Mouse (Mus musculus): ENCODE measurements around the gene Rbms2. TPM values are rescaled to one million over a fixed set of nuclear protein-coding genes. Genes with fewer than 3 reads are reported as not detected.

Gene Rbms2
- polyA plus RNA-seq, 1 experiment from 2014 or later = 19.7 TPM

GRCm38 (mm10) chr10:128212871-128213323, 32.8 kb upstream of the Rbms2 start:
- H3K9me3 ChIP-seq (ENCODE audit: control insufficient read depth, low read length) = no peaks in the 10 kb centered on the region
- H3K4me2 ChIP-seq = peak overlapping the region; percentile 49
- DNase-seq (ENCODE audit: low spot score, missing footprints) = peak; percentile 93
- peaks cover 5% of the 10 kb centered on the region; the same call in 1 of the 2 replicates for H3K4me1 ChIP-seq (ENCODE audit: control insufficient read depth, insufficient read depth, low read length)
- WGBS = 4% methylated on average over 18 of the region's 18 CpGs
- ATAC-seq (ENCODE audit: low FRiP score) = peak; percentile 47
- H3K9ac ChIP-seq (ENCODE audit: low read length) = peak overlapping the region; percentile 41; the same call in 1 of the 2 replicates
- no peak overlapping the region for H3K27ac ChIP-seq (ENCODE audit: low read depth, low read length)
- 0 out of 2 replicates have a peak, but pooled peaks cover 3% of the 10 kb centered on the region for H3K27me3 ChIP-seq (ENCODE audit: control insufficient read depth, insufficient read depth, low read length)
- H3K4me3 ChIP-seq (ENCODE audit: low read depth, low read length) = peak overlapping the region; percentile 23; the same call in 1 of the 2 replicates
- no peaks in the 10 kb centered on the region for H3K36me3 ChIP-seq (ENCODE audit: control insufficient read depth, insufficient read depth, low read length)

GRCm38 (mm10) chr10:128212148-128212547, 32.1 kb upstream of the Rbms2 start:
- H3K4me2 ChIP-seq = peak overlapping the region; percentile 88
- peaks cover 5% of the 10 kb centered on the region; the same call in 1 of the 2 replicates for H3K4me1 ChIP-seq (ENCODE audit: control insufficient read depth, insufficient read depth, low read length)
- ATAC-seq (ENCODE audit: low FRiP score) (no peak), DNase-seq (ENCODE audit: low spot score, missing footprints) (no peak)
- H3K9ac ChIP-seq (ENCODE audit: low read length) = no peak overlapping the region; the same call in 1 of the 2 replicates
- H3K9me3 ChIP-seq (ENCODE audit: control insufficient read depth, low read length) = no peaks in the 10 kb centered on the region
- H3K27me3 ChIP-seq (ENCODE audit: control insufficient read depth, insufficient read depth, low read length) = 0 out of 2 replicates have a peak, but pooled peaks cover 3% of the 10 kb centered on the region
- 49% methylated on average over 6 of the region's 6 CpGs for WGBS
- H3K27ac ChIP-seq (ENCODE audit: low read depth, low read length) = no peak overlapping the region
- peak overlapping the region; percentile 65 for H3K4me3 ChIP-seq (ENCODE audit: low read depth, low read length)
- H3K36me3 ChIP-seq (ENCODE audit: control insufficient read depth, insufficient read depth, low read length) = no peaks in the 10 kb centered on the region; the same call in 1 of the 2 replicates

- peak within 1 kb of the TSS; percentile 88 for H3K4me2 ChIP-seq
- H3K4me3 ChIP-seq (ENCODE audit: low read depth, low read length) = peak within 1 kb of the TSS; percentile 65
- H3K27me3 ChIP-seq (ENCODE audit: control insufficient read depth, insufficient read depth, low read length) = 0 out of 2 replicates have a peak, but pooled peaks cover 3% of the 10 kb centered on the region
- H3K9ac ChIP-seq (ENCODE audit: low read length) = peak within 1 kb of the TSS; percentile 75
- WGBS = under 1% methylated on average over 30 of the region's 30 CpGs
- ATAC-seq (ENCODE audit: low FRiP score) (peak; percentile 97), DNase-seq (ENCODE audit: low spot score, missing footprints) (peak; percentile 97)
- no peaks in the 10 kb centered on the region for H3K9me3 ChIP-seq (ENCODE audit: control insufficient read depth, low read length)
- peaks cover 5% of the 10 kb centered on the region; the same call in 1 of the 2 replicates for H3K4me1 ChIP-seq (ENCODE audit: control insufficient read depth, insufficient read depth, low read length)
- no peak within 1 kb of the TSS for H3K27ac ChIP-seq (ENCODE audit: low read depth, low read length)
- H3K36me3 ChIP-seq (ENCODE audit: control insufficient read depth, insufficient read depth, low read length) = no peaks in the 10 kb centered on the region; the same call in 1 of the 2 replicates
Observed at GRCm38 (mm10) chr10:128211390-128212108, 31.5 kb upstream of the Rbms2 start, which contains the start of gene Spryd4. TSS of gene Spryd4 (minus strand) at chr10:128211807.

DNA sequence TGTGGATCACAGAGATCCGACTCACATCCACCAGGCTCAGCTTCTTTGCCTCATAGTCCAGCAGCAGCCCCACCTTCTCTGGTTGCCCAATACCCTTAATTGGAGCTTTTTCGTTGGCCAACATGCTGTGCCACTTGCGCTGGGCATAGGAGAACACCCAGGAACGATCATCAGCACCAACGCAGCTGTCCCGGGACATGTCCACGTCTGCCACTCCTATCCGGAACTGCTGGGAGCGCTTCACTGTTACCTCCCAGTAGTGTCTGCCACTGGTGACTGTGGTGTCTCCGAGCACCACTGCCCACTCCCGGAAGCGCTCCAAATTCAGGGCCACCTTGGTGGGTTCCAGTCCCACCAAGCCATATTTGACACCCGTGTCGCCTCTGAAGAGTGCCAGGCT, 30.9 kb upstream of the Rbms2 start:
- Histone ChIP-seq H3K4me3 (ENCODE audit: low read depth, low read length) (peak overlapping the region; percentile 65), H3K9me3 (ENCODE audit: control insufficient read depth, low read length) (no peaks in the 10 kb centered on the region), H3K27me3 (ENCODE audit: control insufficient read depth, insufficient read depth, low read length) (0 out of 2 replicates have a peak, but pooled peaks cover 3% of the 10 kb centered on the region), H3K9ac (ENCODE audit: low read length) (peak overlapping the region; percentile 75), H3K36me3 (ENCODE audit: control insufficient read depth, insufficient read depth, low read length) (no peaks in the 10 kb centered on the region; the same call in 1 of the 2 replicates), H3K27ac (ENCODE audit: low read depth, low read length) (no peak overlapping the region), H3K4me1 (ENCODE audit: control insufficient read depth, insufficient read depth, low read length) (peaks cover 5% of the 10 kb centered on the region; the same call in 1 of the 2 replicates), H3K4me2 (peak overlapping the region; percentile 88)
- 33% methylated on average over 14 of the region's 14 CpGs for WGBS
- ATAC-seq (ENCODE audit: low FRiP score) (peak; percentile 16; the same call in 1 of the 2 replicates), DNase-seq (ENCODE audit: low spot score, missing footprints) (no peak)

DNA sequence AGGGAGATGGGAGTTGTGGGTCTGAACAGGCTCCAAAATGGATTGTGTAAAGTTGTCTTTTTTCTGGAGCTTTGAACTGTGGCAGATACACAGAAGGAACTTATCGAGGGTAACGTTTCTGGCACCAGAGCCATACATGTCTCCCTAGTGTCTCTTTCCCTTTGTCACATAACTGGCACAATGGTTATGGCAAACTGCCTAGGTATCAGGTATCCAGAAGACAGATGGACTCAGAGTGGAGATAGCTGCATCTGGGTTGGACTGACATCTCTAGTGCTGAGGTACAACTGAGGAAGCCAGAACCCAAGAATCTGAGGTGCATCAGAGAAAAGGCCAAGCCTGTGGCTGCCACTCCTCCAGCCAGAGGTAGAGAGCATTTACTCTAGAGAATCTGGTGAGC, 30.0 kb upstream of the Rbms2 start:
- ATAC-seq (ENCODE audit: low FRiP score) (no peak), DNase-seq (ENCODE audit: low spot score, missing footprints) (no peak)
- Histone ChIP-seq H3K4me2 (no peak overlapping the region), H3K27ac (ENCODE audit: low read depth, low read length) (no peak overlapping the region), H3K27me3 (ENCODE audit: control insufficient read depth, insufficient read depth, low read length) (0 out of 2 replicates have a peak, but pooled peaks cover 3% of the 10 kb centered on the region), H3K4me1 (ENCODE audit: control insufficient read depth, insufficient read depth, low read length) (peaks cover 5% of the 10 kb centered on the region; the same call in 1 of the 2 replicates), H3K9ac (ENCODE audit: low read length) (no peak overlapping the region), H3K9me3 (ENCODE audit: control insufficient read depth, low read length) (no peaks in the 10 kb centered on the region), H3K36me3 (ENCODE audit: control insufficient read depth, insufficient read depth, low read length) (no peaks in the 10 kb centered on the region; the same call in 1 of the 2 replicates), H3K4me3 (ENCODE audit: low read depth, low read length) (no peak overlapping the region)
- WGBS = 89% methylated on average over 2 of the region's 2 CpGs

- no peak overlapping the region for H3K4me2 ChIP-seq
- H3K36me3 ChIP-seq (ENCODE audit: control insufficient read depth, insufficient read depth, low read length) = no peaks in the 10 kb centered on the region; the same call in 1 of the 2 replicates
- ATAC-seq (ENCODE audit: low FRiP score) (no peak), DNase-seq (ENCODE audit: low spot score, missing footprints) (no peak)
- peaks cover 5% of the 10 kb centered on the region; the same call in 1 of the 2 replicates for H3K4me1 ChIP-seq (ENCODE audit: control insufficient read depth, insufficient read depth, low read length)
- WGBS = 91% methylated on average over 11 of the region's 11 CpGs
- H3K27me3 ChIP-seq (ENCODE audit: control insufficient read depth, insufficient read depth, low read length) = 0 out of 2 replicates have a peak, but pooled peaks cover 3% of the 10 kb centered on the region
- no peak overlapping the region for H3K27ac ChIP-seq (ENCODE audit: low read depth, low read length)
- H3K9me3 ChIP-seq (ENCODE audit: control insufficient read depth, low read length) = no peaks in the 10 kb centered on the region
- no peak overlapping the region for H3K4me3 ChIP-seq (ENCODE audit: low read depth, low read length)
- H3K9ac ChIP-seq (ENCODE audit: low read length) = no peak overlapping the region
Observed at GRCm38 (mm10) chr10:128209311-128210009, 29.4 kb upstream of the Rbms2 start.

GRCm38 (mm10) chr10:128208326-128208725, 28.2 kb upstream of the Rbms2 start:
- ATAC-seq (ENCODE audit: low FRiP score) (no peak), DNase-seq (ENCODE audit: low spot score, missing footprints) (no peak)
- H3K27me3 ChIP-seq (ENCODE audit: control insufficient read depth, insufficient read depth, low read length) = 0 out of 2 replicates have a peak, but pooled peaks cover 3% of the 10 kb centered on the region
- no peak overlapping the region for H3K4me3 ChIP-seq (ENCODE audit: low read depth, low read length)
- WGBS = 94% methylated on average over 10 of the region's 10 CpGs
- H3K27ac ChIP-seq (ENCODE audit: low read depth, low read length) = no peak overlapping the region
- H3K9ac ChIP-seq (ENCODE audit: low read length) = no peak overlapping the region
- peaks cover 5% of the 10 kb centered on the region; the same call in 1 of the 2 replicates for H3K4me1 ChIP-seq (ENCODE audit: control insufficient read depth, insufficient read depth, low read length)
- no peaks in the 10 kb centered on the region; the same call in 1 of the 2 replicates for H3K36me3 ChIP-seq (ENCODE audit: control insufficient read depth, insufficient read depth, low read length)
- no peak overlapping the region for H3K4me2 ChIP-seq
- no peaks in the 10 kb centered on the region for H3K9me3 ChIP-seq (ENCODE audit: control insufficient read depth, low read length)

- H3K9me3 ChIP-seq (ENCODE audit: control insufficient read depth, low read length) = no peaks in the 10 kb centered on the region
- no peak for ATAC-seq (ENCODE audit: low FRiP score)
- no peaks in the 10 kb centered on the region for H3K4me1 ChIP-seq (ENCODE audit: control insufficient read depth, insufficient read depth, low read length)
- H3K4me2 ChIP-seq = no peak overlapping the region
- H3K9ac ChIP-seq (ENCODE audit: low read length) = no peak overlapping the region
- no peak overlapping the region for H3K27ac ChIP-seq (ENCODE audit: low read depth, low read length)
- 91% methylated on average over 15 of the region's 15 CpGs for WGBS
- no peak for DNase-seq (ENCODE audit: low spot score, missing footprints)
- H3K4me3 ChIP-seq (ENCODE audit: low read depth, low read length) = no peak overlapping the region
- no peaks in the 10 kb centered on the region; the same call in 1 of the 2 replicates for H3K36me3 ChIP-seq (ENCODE audit: control insufficient read depth, insufficient read depth, low read length)
- H3K27me3 ChIP-seq (ENCODE audit: control insufficient read depth, insufficient read depth, low read length) = no peaks in the 10 kb centered on the region
Observed at GRCm38 (mm10) chr10:128204941-128205340, 24.8 kb upstream of the Rbms2 start.
